Mouse (Mus musculus) olfactory bulb, adult 2 months (tissue): ENCODE measurements around the gene Fgfr2. TPM values are rescaled to one million over a fixed set of nuclear protein-coding genes. Genes with fewer than 3 reads are reported as not detected.
A peak's percentile ranks its signal among the peaks of the same experiment; 100 is the strongest.

Source experiments
- H3K27ac ChIP-seq: fragments of 200-500 bp; 2 replicates; pipeline ENCODE4 v1.5.1; 2012; ENCODE audit warnings: low read depth, low read length; ENCODE audit not compliant: insufficient read depth
- H3K4me1 ChIP-seq: fragments of 200-500 bp; 2 replicates; pipeline ENCODE4 v1.6.1; 2012; ENCODE audit warnings: low read length; ENCODE audit not compliant: control insufficient read depth, insufficient read depth
- H3K4me3 ChIP-seq: fragments of 200-500 bp; 2 replicates; pipeline ENCODE4 v1.5.1; 2012; ENCODE audit warnings: mild to moderate bottlenecking, low read depth, low read length, moderate library complexity; ENCODE audit not compliant: insufficient read depth
- CTCF ChIP-seq: fragments of 200-500 bp; IDR thresholded peaks from 2 replicates; pipeline ENCODE4 v1.5.1; 2012; ENCODE audit warnings: low read depth, mild to moderate bottlenecking, low read length, moderate library complexity; ENCODE audit not compliant: insufficient read depth
- POLR2A ChIP-seq: fragments of 200-500 bp; IDR thresholded peaks from 2 replicates; pipeline ENCODE4 v1.6.1; 2012; ENCODE audit warnings: mild to moderate bottlenecking, low read depth, low read length, moderate library complexity; ENCODE audit not compliant: insufficient read depth
- whole genome bisulfite sequencing: fragments of 180-500 bp; shearing (Covaris S2); methylation state at CpG from one replicate; pipeline ENCODE4 v1.1.7; 2018; 5-methylcytosine and 5-hydroxymethylcytosine counted together
- polyA plus RNA-seq: library from polyadenylated mRNA; stranded (reverse); fragments of >200 nt; gene quantifications from 2 replicates; pipeline ENCODE4 v1.2.4, GENCODE M21; 2012; ENCODE audit warnings: low replicate concordance; ENCODE audit not compliant: missing spikeins, insufficient read depth, insufficient read length

Gene Fgfr2
- polyA plus RNA-seq, 1 experiment = not detected

- Histone ChIP-seq H3K27ac (peak overlapping the region; percentile 45; the same call in 1 of the 2 replicates), H3K4me1 (peaks cover 31% of the 10 kb centered on the region), H3K4me3 (no peak overlapping the region)
- 9% methylated on average over 6 of the region's 6 CpGs for WGBS
- TF ChIP-seq POLR2A = no peak
- no peak for TF ChIP-seq CTCF
Observed at GRCm38 (mm10) chr7:130732908-130733307, 2390.2 kb downstream of the Fgfr2 start.

DNA sequence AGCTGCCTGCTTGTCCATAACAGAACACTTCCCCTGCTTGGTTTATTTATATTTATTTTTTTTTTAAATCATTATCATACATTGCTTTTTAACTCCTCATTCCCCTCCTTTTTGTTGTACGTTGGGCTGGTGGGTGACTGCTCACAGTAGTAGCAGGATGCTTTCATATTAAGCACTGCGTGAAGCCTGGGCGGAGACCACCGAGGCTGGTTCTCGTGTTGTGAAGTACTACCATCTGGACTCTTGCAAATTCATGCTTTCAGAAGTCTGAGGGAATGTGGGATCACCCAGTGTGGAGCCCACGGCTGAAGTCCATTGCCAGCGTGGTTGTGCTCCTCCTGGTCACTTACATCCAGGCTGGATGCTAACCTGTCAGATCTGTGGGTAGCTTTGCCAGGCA lies 2391.4 kb downstream of the Fgfr2 start:
- WGBS = 52% methylated on average over 7 of the region's 7 CpGs
- Histone ChIP-seq H3K4me3 (no peak overlapping the region), H3K27ac (peak overlapping the region; percentile 16; the same call in 1 of the 2 replicates), H3K4me1 (peaks cover 26% of the 10 kb centered on the region)
- no peak for TF ChIP-seq CTCF
- TF ChIP-seq POLR2A = no peak

DNA sequence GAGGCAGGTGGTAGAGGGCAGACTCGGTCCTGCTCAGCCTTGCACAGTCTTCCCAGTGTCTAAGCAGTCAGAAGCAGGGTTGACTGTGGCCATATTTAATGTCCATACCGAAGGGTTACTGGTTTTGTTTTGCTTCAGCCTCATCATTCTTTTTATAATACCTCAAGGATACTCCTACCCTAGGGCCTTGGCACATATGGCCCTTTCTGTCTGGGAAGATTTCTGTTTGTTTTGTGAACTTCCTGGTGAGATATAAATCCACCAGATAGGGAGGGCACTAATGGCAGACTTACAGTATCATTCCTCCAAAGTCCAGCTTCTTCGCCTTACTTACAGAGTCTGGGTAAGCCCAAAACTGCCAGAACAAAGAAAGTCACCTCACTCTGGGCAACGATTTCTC lies 2395.6 kb downstream of the Fgfr2 start:
- no peak for TF ChIP-seq CTCF
- TF ChIP-seq POLR2A = no peak
- H3K4me1 ChIP-seq = peaks cover 18% of the 10 kb centered on the region
- no peak overlapping the region for H3K4me3 ChIP-seq
- 86% methylated on average over 4 of the region's 4 CpGs for WGBS
- no peak overlapping the region for H3K27ac ChIP-seq

- WGBS = 74% methylated on average over 8 of the region's 8 CpGs
- no peak overlapping the region for H3K4me3 ChIP-seq
- H3K4me1 ChIP-seq = peaks cover 16% of the 10 kb centered on the region
- no peak for TF ChIP-seq CTCF
- no peak for TF ChIP-seq POLR2A
- H3K27ac ChIP-seq = no peak overlapping the region
Observed at GRCm38 (mm10) chr7:130726724-130727422, 2396.3 kb downstream of the Fgfr2 start.

- Histone ChIP-seq H3K27ac (no peak overlapping the region), H3K4me3 (no peak overlapping the region), H3K4me1 (peaks cover 10% of the 10 kb centered on the region)
- 70% methylated on average over 3 of the region's 3 CpGs for WGBS
- TF ChIP-seq POLR2A (no peak), CTCF (no peak)
Observed at GRCm38 (mm10) chr7:130726185-130726584, 2397.0 kb downstream of the Fgfr2 start.

- no peak overlapping the region for H3K27ac ChIP-seq
- TF ChIP-seq CTCF = no peak
- no peak for TF ChIP-seq POLR2A
- 78% methylated on average over 9 of the region's 9 CpGs for WGBS
- no peak overlapping the region for H3K4me3 ChIP-seq
- H3K4me1 ChIP-seq = peaks cover 9% of the 10 kb centered on the region
Observed at GRCm38 (mm10) chr7:130720646-130721335, 2402.4 kb downstream of the Fgfr2 start.

- Histone ChIP-seq H3K4me3 (no peak overlapping the region), H3K27ac (no peak overlapping the region), H3K4me1 (peaks cover 11% of the 10 kb centered on the region)
- WGBS = 35% methylated on average over 16 of the region's 16 CpGs
- no peak for TF ChIP-seq POLR2A
- no peak for TF ChIP-seq CTCF
Observed at GRCm38 (mm10) chr7:130719931-130720598, 2403.1 kb downstream of the Fgfr2 start.

DNA sequence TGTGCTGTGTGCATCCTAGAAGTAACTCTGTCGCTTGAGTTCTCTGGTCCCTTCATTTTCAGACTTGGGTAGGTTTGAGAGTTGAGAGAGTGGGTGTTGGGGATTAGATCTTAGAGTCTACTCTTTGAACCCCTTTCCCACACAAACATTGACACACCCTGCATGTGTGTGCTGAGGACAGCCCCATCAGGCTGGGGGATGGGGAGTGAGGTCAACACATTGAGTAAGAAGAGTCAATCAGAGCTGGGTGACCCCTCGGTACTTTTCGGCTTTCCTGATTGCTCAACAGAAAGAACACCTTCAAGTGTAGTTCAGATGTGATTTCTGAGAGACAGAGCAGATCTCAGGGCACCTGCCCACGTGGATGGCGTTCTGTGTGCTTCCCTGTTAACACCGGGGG lies 2406.2 kb downstream of the Fgfr2 start:
- Histone ChIP-seq H3K4me3 (no peak overlapping the region), H3K27ac (no peak overlapping the region), H3K4me1 (peaks cover 20% of the 10 kb centered on the region)
- TF ChIP-seq CTCF (no peak), POLR2A (no peak)
- 90% methylated on average over 6 of the region's 6 CpGs for WGBS

DNA sequence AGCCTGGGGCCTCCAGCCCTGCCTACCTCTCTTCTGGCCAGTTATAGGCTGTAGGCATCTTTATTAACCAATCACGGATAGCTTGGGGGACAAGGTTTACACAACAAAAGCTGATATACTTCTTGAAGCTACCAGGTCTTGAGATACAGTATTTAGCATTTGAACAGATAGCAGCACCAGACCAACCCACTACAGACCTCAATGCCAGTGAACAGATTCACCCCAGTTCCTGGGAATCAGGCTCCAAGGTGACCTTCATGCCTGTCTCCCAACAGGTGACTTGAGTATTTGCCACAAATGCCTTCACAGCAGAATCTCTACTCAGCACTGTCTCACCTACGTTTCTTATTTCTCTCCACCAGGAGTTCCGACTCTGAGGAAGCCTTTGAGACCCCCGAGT lies 2406.8 kb downstream of the Fgfr2 start:
- Histone ChIP-seq H3K4me1 (peaks cover 20% of the 10 kb centered on the region), H3K4me3 (no peak overlapping the region), H3K27ac (no peak overlapping the region)
- WGBS = 97% methylated on average over 4 of the region's 4 CpGs
- no peak for TF ChIP-seq CTCF
- TF ChIP-seq POLR2A = no peak
